Mouse (Mus musculus): ENCODE results near the gene Proser3. TPM values are rescaled to one million over a fixed set of nuclear protein-coding genes. Genes with fewer than 3 reads are reported as not detected.

Proser3 gene
- polyA plus RNA-seq (2016; fragmentation: Nextera tagmentation; extraction: Ambion mirVana): 15.2 and 16.1 TPM in 2 replicates

DNA sequence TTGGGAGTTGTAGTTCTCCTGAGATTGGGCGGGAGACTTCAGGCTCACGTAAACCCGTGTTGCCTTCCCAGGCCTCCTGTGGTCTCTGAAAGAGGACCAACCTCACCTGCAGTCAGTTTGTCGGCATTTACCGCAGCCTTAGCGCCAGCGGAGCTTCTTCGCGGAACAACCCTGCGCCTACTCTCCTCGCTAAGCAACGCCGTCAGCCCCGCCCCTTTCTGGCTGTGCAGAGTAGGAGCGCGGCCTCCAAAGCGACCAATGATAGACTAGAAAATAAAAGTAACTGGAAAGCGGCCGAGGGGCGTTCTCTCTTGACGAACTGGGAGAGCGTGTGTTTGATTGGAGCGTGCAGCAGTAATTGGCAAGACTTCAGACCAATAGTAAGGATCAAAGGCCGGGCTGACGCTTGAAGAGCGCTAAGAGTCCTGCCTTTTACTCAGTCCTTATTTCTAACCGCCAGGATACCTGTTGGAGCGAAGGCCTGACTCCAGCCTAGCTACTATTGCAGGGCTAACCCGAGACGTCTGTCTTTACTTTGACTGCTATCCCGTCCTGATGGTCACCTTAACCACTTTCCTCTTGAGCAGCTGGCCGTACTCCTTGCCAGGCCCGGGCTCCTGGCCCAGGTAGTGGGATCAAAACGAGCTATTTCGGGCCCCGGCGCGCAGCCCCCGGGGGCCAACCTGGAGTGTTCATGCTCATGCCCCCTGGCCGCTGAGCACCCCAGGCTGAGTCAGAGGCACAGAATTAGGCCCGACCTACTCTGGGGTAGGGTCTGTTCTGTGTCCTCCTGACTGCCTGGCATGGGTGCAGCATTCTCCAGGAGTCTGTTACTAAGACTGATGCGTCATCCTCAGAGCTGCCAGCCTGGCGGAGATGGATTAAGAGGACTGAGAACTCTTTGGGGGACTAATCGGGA lies at the start of gene Proser3, which contains the start of gene Hspb6:
Proser3 (minus strand) TSS at position 198 of the 919 bp plus-strand sequence.
Hspb6 (plus strand) TSS at position 77 of the 919 bp plus-strand sequence.
- WGBS: 1% methylated on average over 44 of the region's 44 CpGs
- H3K4me1 ChIP-seq: peaks cover 18% of the 10 kb centered on the region
- H3K9me3 ChIP-seq: no peaks in the 10 kb centered on the region
- peaks cover 57% of the 10 kb centered on the region for H3K36me3 ChIP-seq (replicated peaks)
- peak within 1 kb of the TSS; percentile 58 for H3K4me3 ChIP-seq
- peaks cover 11% of the 10 kb centered on the region; the same call in 1 of the 2 replicates for H3K27me3 ChIP-seq (ENCODE audit: poor library complexity, severe bottlenecking)
- peak; percentile 96 for DNase-seq (ENCODE audit: extremely low spot score, low spot score)
- peak within 1 kb of the TSS; percentile 93 for H3K27ac ChIP-seq

DNA sequence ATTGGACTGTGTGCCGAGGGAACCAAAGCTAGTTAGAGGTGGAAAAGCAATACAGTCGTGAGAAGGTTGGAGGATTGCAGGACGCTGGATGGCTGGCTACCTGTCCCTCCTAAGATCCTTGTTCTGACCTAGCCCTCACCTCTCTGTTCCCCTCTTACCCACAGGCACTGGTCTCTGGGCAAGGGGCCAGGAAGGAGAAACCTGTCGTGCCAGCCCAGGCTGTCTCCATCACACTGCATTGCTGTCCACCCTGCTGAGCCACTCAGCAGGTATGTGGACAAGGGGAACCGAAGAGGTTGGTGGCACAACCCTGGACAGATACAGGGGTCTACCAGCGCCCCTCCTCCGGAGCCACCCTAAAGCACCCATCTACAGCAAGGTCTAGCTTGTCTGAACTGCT lies 48.6 kb upstream of the Proser3 start:
- H3K4me1 ChIP-seq: peaks cover 14% of the 10 kb centered on the region
- H3K4me3 ChIP-seq: no peak overlapping the region; the same call in 1 of the 2 replicates
- H3K9me3 ChIP-seq: no peaks in the 10 kb centered on the region
- no peak overlapping the region for H3K27ac ChIP-seq
- 74% methylated on average over 7 of the region's 7 CpGs for WGBS
- DNase-seq (ENCODE audit: extremely low spot score, low spot score): no peak
- no peaks in the 10 kb centered on the region for H3K27me3 ChIP-seq (ENCODE audit: poor library complexity, severe bottlenecking)
- H3K36me3 ChIP-seq (replicated peaks): no peaks in the 10 kb centered on the region

DNA sequence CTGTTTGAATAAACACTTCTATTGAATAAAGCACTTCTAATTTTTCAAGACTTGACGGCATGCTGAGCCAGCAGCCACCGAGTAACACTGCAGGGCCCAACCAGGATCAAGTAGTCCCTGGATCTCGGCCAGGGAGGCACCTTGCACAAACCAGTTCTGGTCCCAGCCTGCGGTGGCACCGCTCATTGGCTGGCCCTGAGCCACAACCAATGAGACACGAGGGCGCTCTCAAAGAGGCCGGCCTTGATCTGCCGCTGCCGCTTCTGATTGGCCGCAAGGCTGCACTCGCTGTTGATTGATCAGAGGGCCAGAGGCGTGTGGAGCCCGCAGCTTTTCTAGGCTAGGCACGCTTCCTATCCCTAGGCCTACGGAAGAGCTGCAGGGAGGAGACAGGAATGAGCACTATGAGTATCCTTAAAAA lies 47.8 kb upstream of the Proser3 start:
- WGBS: 2% methylated on average over 16 of the region's 16 CpGs
- H3K4me3 ChIP-seq: peak overlapping the region; percentile 25

DNA sequence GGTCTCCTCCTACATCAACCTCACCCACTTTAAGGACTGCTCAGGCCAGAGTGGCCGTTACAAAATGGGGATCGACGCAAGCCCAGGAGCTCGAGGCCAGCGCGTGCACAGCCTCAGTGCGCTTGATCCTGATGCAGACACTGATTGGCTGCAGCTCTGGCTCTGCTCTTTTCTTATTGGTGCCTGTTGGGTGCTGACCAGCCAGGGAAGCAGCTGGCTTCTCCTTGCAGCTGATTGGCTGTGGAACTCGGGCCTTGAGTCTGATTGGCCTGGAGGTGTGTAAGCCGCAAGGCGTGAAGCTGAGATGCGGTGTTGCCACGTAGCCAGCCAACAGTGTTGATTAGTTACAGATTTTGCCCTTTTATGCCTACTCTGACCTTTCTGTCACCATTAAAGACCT lies 46.7 kb upstream of the Proser3 start, which contains the start of gene Zbtb32:
Zbtb32 (minus strand) TSS at position 124 of the 400 bp plus-strand sequence.
- Histone ChIP-seq H3K27me3 (ENCODE audit: poor library complexity, severe bottlenecking) (no peaks in the 10 kb centered on the region), H3K27ac (0 out of 2 replicates have a peak within 1 kb of the TSS, but pooled peaks have one; percentile 40), H3K36me3 (replicated peaks) (no peaks in the 10 kb centered on the region), H3K9me3 (no peaks in the 10 kb centered on the region), H3K4me3 (peak within 1 kb of the TSS; percentile 25), H3K4me1 (peaks cover 14% of the 10 kb centered on the region)
- 94% methylated on average over 12 of the region's 12 CpGs for WGBS
- no peak for DNase-seq (ENCODE audit: extremely low spot score, low spot score)

More for the DNA sequence above, 47.8 kb upstream of the Proser3 start:
- peak; percentile 84 for DNase-seq (ENCODE audit: extremely low spot score, low spot score)
- no peaks in the 10 kb centered on the region for H3K27me3 ChIP-seq (ENCODE audit: poor library complexity, severe bottlenecking)
- H3K9me3 ChIP-seq: no peaks in the 10 kb centered on the region
- H3K36me3 ChIP-seq (replicated peaks): no peaks in the 10 kb centered on the region
- H3K4me1 ChIP-seq: peaks cover 14% of the 10 kb centered on the region
- 0 out of 2 replicates have a peak overlapping the region, but pooled peaks have one; percentile 40 for H3K27ac ChIP-seq

DNA sequence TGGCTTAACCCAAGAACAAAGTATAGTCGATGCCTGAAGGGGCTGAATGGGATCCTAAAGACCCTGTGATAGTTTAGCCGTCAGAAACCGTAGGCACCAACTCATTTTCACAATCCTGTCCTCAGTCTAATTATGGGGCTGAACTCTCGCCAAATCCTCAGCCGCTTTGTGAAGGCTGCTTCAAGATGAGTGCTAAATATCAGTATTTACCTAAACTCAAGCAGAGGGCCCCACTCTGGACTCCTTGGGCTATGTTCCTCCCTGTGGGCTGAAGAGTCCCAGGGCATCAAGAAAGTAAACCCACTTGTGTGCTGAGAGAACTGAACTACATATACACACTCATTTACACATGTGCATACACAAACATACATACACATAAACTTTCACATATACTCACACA lies 44.7 kb upstream of the Proser3 start:
- Histone ChIP-seq H3K9me3 (no peaks in the 10 kb centered on the region), H3K36me3 (replicated peaks) (no peaks in the 10 kb centered on the region), H3K27ac (no peak overlapping the region), H3K4me3 (no peak overlapping the region), H3K4me1 (peaks cover 20% of the 10 kb centered on the region), H3K27me3 (ENCODE audit: poor library complexity, severe bottlenecking) (no peaks in the 10 kb centered on the region)
- no peak for DNase-seq (ENCODE audit: extremely low spot score, low spot score)
- 83% methylated on average over 5 of the region's 5 CpGs for WGBS

DNA sequence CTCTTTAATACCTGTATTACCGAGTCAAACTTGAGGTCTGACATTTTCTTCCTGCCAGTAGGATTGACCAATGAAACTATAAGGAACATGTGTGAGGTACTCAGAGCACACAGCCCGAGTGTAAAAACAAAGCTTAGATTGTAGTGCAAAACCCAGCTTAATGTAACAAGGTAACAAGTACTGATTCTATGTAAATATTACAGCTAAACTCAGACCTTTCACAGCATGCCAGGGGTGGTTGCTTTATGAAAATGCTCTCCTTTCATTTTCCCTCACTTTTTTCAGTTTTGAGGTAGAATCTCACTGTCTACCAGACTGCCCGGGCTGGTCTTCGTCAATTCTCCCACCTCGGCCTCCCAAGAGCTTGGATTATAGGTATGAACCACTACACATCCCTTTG lies 44.0 kb upstream of the Proser3 start:
- Histone ChIP-seq H3K27ac (no peak overlapping the region), H3K9me3 (no peaks in the 10 kb centered on the region), H3K36me3 (replicated peaks) (no peaks in the 10 kb centered on the region), H3K27me3 (ENCODE audit: poor library complexity, severe bottlenecking) (no peaks in the 10 kb centered on the region), H3K4me1 (peaks cover 25% of the 10 kb centered on the region), H3K4me3 (no peak overlapping the region)
- 87% methylated on average over 5 of the region's 5 CpGs for WGBS
- no peak for DNase-seq (ENCODE audit: extremely low spot score, low spot score)

DNA sequence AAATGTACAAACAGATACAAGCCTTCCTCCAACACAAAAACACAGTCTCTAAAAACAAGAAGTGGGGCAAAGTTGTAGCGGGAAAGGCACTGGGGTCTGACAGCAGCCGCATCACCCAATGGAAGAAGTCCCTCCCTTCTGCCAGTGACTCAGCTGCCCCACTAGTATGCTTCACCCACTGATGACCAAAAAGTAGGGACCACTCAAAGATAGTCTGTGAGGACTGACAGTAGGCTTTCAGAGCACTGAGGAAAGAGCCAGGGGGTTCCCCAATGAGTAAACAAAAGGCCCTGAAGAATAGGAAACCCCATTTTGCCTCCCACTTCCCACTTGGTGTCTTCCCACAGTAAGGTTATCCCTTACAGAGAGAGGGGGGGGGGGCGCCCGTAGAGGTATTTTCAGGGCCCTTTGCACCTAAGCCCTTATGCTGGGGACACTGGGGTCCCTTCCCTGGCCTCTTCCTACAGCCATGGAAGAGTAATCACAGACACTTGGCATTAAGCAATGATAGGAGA lies 42.5 kb upstream of the Proser3 start:
- Histone ChIP-seq H3K27ac (no peak overlapping the region), H3K4me3 (no peak overlapping the region), H3K36me3 (replicated peaks) (no peaks in the 10 kb centered on the region), H3K9me3 (no peaks in the 10 kb centered on the region), H3K27me3 (ENCODE audit: poor library complexity, severe bottlenecking) (no peaks in the 10 kb centered on the region), H3K4me1 (peaks cover 24% of the 10 kb centered on the region)
- 65% methylated on average over 4 of the region's 4 CpGs for WGBS
- DNase-seq (ENCODE audit: extremely low spot score, low spot score): no peak

DNA sequence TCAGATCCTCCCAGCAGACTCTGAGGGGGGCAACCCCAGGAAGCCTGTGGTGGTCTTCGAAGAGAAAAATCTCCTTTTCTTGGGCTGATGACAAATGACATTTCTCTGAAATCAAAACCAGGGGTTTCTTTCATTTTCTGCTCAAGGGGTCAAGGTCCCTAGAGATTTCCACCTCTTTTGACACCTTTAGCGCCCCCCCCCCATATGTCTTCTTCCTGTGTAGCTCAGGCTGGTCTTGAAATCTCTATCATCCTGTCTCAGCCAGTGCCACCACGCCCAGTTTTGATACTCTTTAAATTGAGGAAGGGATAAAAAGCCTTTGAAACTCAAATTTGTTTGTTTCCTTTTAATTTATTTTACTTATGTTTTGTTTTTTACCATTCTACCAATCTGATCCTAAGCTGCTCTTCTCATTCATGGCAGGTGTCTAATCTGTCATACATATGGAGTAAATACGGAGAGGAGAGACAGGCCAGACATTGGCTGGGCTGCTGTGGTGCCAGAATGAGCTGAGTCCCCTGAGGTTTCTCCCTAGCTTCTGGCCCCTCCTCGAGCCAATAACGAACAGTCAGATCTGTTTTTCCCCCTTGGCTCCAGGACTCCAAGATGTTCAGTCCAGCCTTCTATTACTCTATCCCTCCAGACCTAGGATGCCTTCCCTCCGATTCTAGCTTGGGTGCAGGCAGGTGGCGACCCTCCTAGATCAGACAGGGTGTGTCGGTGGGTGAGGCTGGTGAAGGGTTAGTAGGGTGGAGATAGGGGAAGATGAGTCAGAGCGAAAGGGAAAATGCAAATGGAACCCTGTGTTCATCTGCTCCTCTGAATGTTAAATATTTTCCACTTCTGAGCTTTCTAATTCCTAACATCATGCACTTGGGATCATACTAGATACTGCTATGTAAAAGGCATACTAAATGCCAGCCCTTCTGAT lies 41.7 kb upstream of the Proser3 start:
- H3K27me3 ChIP-seq (ENCODE audit: poor library complexity, severe bottlenecking): no peaks in the 10 kb centered on the region
- WGBS: 87% methylated on average over 10 of the region's 10 CpGs

DNA sequence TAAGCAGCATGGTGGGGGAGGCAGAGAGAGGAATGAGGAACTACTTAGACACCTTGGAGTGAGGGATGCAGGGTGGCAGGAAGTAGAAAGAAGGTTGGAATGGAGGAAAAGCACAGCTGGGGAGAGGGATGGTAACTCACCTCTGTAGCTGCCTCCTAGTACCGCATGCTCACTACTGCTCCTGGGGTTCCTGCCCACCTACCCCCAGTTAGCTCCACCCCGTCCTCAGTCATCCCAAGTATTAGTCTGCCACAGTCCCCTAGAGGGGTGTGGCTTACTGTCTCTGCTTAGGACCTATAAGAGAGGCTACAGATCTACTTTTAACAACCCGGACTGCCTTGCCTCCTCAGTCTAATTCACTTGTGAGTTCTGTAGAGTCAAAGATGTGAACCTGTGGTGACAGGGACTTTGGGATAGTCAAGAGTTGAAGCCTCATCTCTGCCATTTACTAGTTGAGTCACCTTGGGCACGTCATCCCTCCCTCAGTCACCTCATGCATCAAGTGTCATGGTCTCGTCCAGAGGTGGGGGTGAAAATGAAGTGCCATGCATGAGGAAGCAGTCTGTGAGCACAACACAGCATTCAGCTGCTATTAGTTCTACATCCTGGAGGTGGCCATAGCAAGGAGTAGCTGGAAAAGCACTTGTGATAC lies 40.8 kb upstream of the Proser3 start:
- no peaks in the 10 kb centered on the region for H3K27me3 ChIP-seq (ENCODE audit: poor library complexity, severe bottlenecking)
- no peaks in the 10 kb centered on the region for H3K9me3 ChIP-seq
- H3K4me3 ChIP-seq: no peak overlapping the region
- H3K4me1 ChIP-seq: peaks cover 26% of the 10 kb centered on the region
- no peak overlapping the region for H3K27ac ChIP-seq
- H3K36me3 ChIP-seq (replicated peaks): no peaks in the 10 kb centered on the region
- 65% methylated on average over 5 of the region's 5 CpGs for WGBS
- DNase-seq (ENCODE audit: extremely low spot score, low spot score): no peak

More for the DNA sequence above, 41.7 kb upstream of the Proser3 start:
- H3K4me3 ChIP-seq: no peak overlapping the region
- H3K36me3 ChIP-seq (replicated peaks): no peaks in the 10 kb centered on the region
- H3K27ac ChIP-seq: no peak overlapping the region
- DNase-seq (ENCODE audit: extremely low spot score, low spot score): no peak
- H3K9me3 ChIP-seq: no peaks in the 10 kb centered on the region
- peaks cover 26% of the 10 kb centered on the region for H3K4me1 ChIP-seq

DNA sequence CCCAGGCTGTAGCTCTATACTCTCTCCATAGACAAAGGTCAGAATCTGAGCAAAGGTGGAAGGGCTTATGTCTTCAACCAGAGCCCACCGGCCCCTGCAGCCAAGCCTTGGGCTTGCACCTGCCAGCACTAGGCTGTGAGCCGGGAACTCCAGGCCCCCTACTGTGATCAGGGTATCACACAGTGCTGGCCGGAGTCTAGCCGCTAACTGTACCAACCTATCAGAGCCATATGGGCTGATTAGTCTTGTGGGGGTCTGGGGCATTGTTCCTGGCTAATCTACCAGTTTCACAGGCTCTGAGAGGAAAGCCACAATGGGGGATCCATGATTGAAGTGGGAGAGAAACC lies 39.5 kb upstream of the Proser3 start:
- 37% methylated on average over 4 of the region's 4 CpGs for WGBS
- no peaks in the 10 kb centered on the region for H3K9me3 ChIP-seq
- peak overlapping the region; percentile 9; the same call in 1 of the 2 replicates for H3K27ac ChIP-seq
- H3K4me3 ChIP-seq: no peak overlapping the region
- H3K27me3 ChIP-seq (ENCODE audit: poor library complexity, severe bottlenecking): no peaks in the 10 kb centered on the region
- peaks cover 38% of the 10 kb centered on the region for H3K4me1 ChIP-seq
- no peak for DNase-seq (ENCODE audit: extremely low spot score, low spot score)
- peaks cover 4% of the 10 kb centered on the region for H3K36me3 ChIP-seq (replicated peaks)

DNA sequence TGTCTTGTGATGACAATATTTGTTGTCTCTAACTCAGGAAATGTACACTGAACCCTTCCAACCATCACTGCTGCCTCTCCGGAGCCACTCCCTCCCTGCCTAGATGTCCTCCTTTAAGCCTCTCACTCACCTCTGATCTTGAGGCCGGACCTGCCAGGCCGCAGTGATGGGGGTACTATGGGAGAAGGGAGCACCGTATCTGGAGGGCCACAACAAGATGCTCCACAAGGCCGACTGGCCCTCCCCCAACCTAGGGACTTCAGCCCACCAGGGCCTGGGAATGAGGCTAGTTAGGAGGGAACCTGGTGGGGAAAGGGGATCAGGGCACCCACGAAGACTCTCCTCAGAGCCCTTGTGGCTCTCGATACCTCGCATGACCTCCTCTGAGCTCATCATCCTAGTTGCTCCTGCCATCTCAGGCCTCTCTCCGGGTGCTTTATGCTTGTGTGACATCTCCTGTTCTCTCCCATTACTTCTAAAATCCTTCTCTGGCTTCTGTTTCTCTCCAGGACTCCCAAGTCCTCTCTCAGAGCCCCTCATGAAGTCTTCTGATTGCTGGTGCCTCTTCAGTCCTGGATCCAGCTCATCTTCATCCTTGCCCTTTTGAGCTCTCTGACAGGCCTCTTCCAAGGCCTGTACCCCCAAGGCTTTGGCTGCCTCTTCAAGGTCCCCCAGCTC lies 39.0 kb upstream of the Proser3 start:
- peak overlapping the region; percentile 9; the same call in 1 of the 2 replicates for H3K27ac ChIP-seq
- no peaks in the 10 kb centered on the region for H3K9me3 ChIP-seq
- H3K4me1 ChIP-seq: peaks cover 40% of the 10 kb centered on the region
- no peak for DNase-seq (ENCODE audit: extremely low spot score, low spot score)
- WGBS: 80% methylated on average over 9 of the region's 9 CpGs
- H3K4me3 ChIP-seq: no peak overlapping the region
- no peaks in the 10 kb centered on the region for H3K27me3 ChIP-seq (ENCODE audit: poor library complexity, severe bottlenecking)
- H3K36me3 ChIP-seq (replicated peaks): peaks cover 9% of the 10 kb centered on the region
